Mouse (Mus musculus) limb, embryonic 12.5 days (tissue): ENCODE measurements at regions not wholly inside any gene's neighbourhood (a gene's known extent, or its start where the extent isn't known, plus 50 kb on each side); places are given as distances from the start of the nearest gene placed in this dataset. TPM values are rescaled to one million over a fixed set of nuclear protein-coding genes. Genes with fewer than 3 reads are reported as not detected.

Source experiments
- ATAC-seq: fragments of 200-750 bp; cut with Nextera tagmentation; 2 replicates; pipeline ENCODE4 v1.8.0; 2017; ENCODE audit warnings: low read depth, moderate TSS enrichment; ENCODE audit not compliant: insufficient number of reproducible peaks, insufficient read depth, low FRiP score, low TSS enrichment
- H3K27ac ChIP-seq: fragments of 300-500 bp; sonication (generic); 2 replicates; pipeline ENCODE4 v1.5.1; 2016; ENCODE audit warnings: mild to moderate bottlenecking, moderate library complexity
- H3K27me3 ChIP-seq: fragments of 300-500 bp; sonication (generic); 2 replicates; pipeline ENCODE4 v1.6.1; 2016; ENCODE audit warnings: mild to moderate bottlenecking, moderate library complexity
- H3K36me3 ChIP-seq: fragments of 300-500 bp; sonication (generic); 2 replicates; pipeline ENCODE4 v1.6.1; 2016; ENCODE audit warnings: mild to moderate bottlenecking, moderate library complexity
- H3K4me1 ChIP-seq: fragments of 300-500 bp; sonication (generic); replicated peaks from 2 replicates; pipeline ENCODE4 v1.6.1; 2016
- H3K4me2 ChIP-seq: fragments of 300-500 bp; sonication (generic); 2 replicates; pipeline ENCODE4 v1.6.1; 2016; ENCODE audit warnings: mild to moderate bottlenecking, moderate library complexity
- H3K4me3 ChIP-seq: fragments of 300-500 bp; sonication (generic); replicated peaks from 2 replicates; pipeline ENCODE4 v1.5.1; 2016; ENCODE audit warnings: mild to moderate bottlenecking
- H3K9ac ChIP-seq: fragments of 300-500 bp; sonication (generic); replicated peaks from 2 replicates; pipeline ENCODE4 v1.6.1; 2016; ENCODE audit warnings: mild to moderate bottlenecking, moderate library complexity
- H3K9me3 ChIP-seq: fragments of 300-500 bp; sonication (generic); 2 replicates; pipeline ENCODE4 v1.6.1; 2016; ENCODE audit warnings: mild to moderate bottlenecking, moderate library complexity
- WGBS: fragments of 180-500 bp; shearing (Covaris S2); methylation state at CpG from one replicate; pipeline ENCODE4 v1.1.7; 2016; 5-methylcytosine and 5-hydroxymethylcytosine counted together
- microRNA-seq: library from miRNA; unstranded; fragments of <30 nt; microRNA quantifications from one replicate; pipeline ENCODE4, GENCODE M21; 2017

- Histone ChIP-seq H3K4me1 (peaks cover 23% of the 10 kb centered on the region), H3K27ac (no peak overlapping the region), H3K4me2 (no peak overlapping the region), H3K4me3 (no peak overlapping the region), H3K27me3 (peaks cover 6% of the 10 kb centered on the region), H3K36me3 (no peaks in the 10 kb centered on the region), H3K9ac (no peak overlapping the region), H3K9me3 (no peaks in the 10 kb centered on the region)
- 93% methylated on average over 6 of the region's 6 CpGs for WGBS
- ATAC-seq = no peak
Measured at GRCm38 (mm10) chr17:45195779-45196178, 237.8 kb downstream of the Cdc5l start.

- Histone ChIP-seq H3K9ac (no peak overlapping the region), H3K36me3 (no peaks in the 10 kb centered on the region), H3K9me3 (no peaks in the 10 kb centered on the region), H3K27ac (no peak overlapping the region), H3K4me1 (peaks cover 23% of the 10 kb centered on the region), H3K27me3 (peaks cover 6% of the 10 kb centered on the region), H3K4me3 (no peak overlapping the region), H3K4me2 (no peak overlapping the region)
- ATAC-seq = no peak
- 9% methylated on average over 13 of the region's 13 CpGs for WGBS
Measured at GRCm38 (mm10) chr17:45194786-45195281, 238.7 kb downstream of the Cdc5l start.

DNA sequence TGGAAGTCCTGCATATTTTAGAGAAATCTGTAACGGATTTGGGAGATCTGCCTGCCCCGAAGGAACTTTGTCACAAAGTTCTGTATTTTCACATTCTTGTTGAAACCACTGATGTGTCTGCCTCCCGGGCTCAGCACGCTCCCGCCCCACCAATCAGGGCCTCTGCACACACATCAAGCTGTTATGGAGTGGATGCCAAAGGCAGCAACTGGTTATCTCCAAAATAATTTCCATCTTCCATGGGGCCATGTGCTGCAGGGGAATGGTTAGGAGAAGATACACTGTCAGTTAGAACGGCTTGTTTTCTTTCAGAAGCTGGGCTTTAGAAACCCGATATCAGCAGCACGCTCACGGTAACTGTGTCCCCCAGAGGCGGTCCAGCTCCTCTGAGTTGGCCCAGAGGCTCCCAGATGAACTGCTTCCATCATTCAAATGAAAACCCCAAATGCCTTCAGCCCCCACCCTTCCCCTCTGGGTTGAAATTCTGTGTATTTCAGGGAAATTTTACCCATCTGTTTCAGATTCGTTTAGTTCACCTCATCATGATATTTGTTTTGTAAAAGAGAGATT lies 240.0 kb downstream of the Cdc5l start:
- no peak for ATAC-seq
- no peak overlapping the region; the same call in 1 of the 2 replicates for H3K27ac ChIP-seq
- WGBS = 42% methylated on average over 11 of the region's 11 CpGs
- no peaks in the 10 kb centered on the region for H3K36me3 ChIP-seq
- peaks cover 6% of the 10 kb centered on the region for H3K27me3 ChIP-seq
- H3K4me3 ChIP-seq = no peak overlapping the region
- no peaks in the 10 kb centered on the region for H3K9me3 ChIP-seq
- peaks cover 23% of the 10 kb centered on the region for H3K4me1 ChIP-seq
- H3K4me2 ChIP-seq = no peak overlapping the region
- no peak overlapping the region for H3K9ac ChIP-seq

GRCm38 (mm10) chr17:45187402-45187801 lies 246.1 kb downstream of the Cdc5l start:
- H3K4me3 ChIP-seq = no peak overlapping the region
- ATAC-seq = no peak
- WGBS = 86% methylated on average over 7 of the region's 7 CpGs
- H3K4me1 ChIP-seq = no peaks in the 10 kb centered on the region
- no peak overlapping the region for H3K4me2 ChIP-seq
- no peaks in the 10 kb centered on the region for H3K36me3 ChIP-seq
- H3K9ac ChIP-seq = no peak overlapping the region
- peaks cover 7% of the 10 kb centered on the region; the same call in 1 of the 2 replicates for H3K9me3 ChIP-seq
- H3K27ac ChIP-seq = no peak overlapping the region
- no peaks in the 10 kb centered on the region for H3K27me3 ChIP-seq

GRCm38 (mm10) chr17:45176340-45176739 lies 257.2 kb downstream of the Cdc5l start:
- Histone ChIP-seq H3K4me3 (no peak overlapping the region), H3K9me3 (peaks cover 17% of the 10 kb centered on the region; the same call in 1 of the 2 replicates), H3K9ac (no peak overlapping the region), H3K4me2 (no peak overlapping the region), H3K27me3 (peaks cover 13% of the 10 kb centered on the region; the same call in 1 of the 2 replicates), H3K4me1 (peaks cover 15% of the 10 kb centered on the region), H3K27ac (0 out of 2 replicates have a peak overlapping the region, but pooled peaks have one; percentile 56), H3K36me3 (no peaks in the 10 kb centered on the region)
- no peak for ATAC-seq
- 39% methylated on average over 4 of the region's 4 CpGs for WGBS

- H3K36me3 ChIP-seq = no peaks in the 10 kb centered on the region
- H3K9ac ChIP-seq = no peak overlapping the region
- no peak overlapping the region for H3K27ac ChIP-seq
- WGBS = 46% methylated on average over 10 of the region's 10 CpGs
- no peak overlapping the region for H3K4me2 ChIP-seq
- ATAC-seq = no peak
- H3K27me3 ChIP-seq = 0 out of 2 replicates have a peak, but pooled peaks cover 16% of the 10 kb centered on the region
- H3K9me3 ChIP-seq = no peaks in the 10 kb centered on the region
- peaks cover 21% of the 10 kb centered on the region for H3K4me1 ChIP-seq
- no peak overlapping the region for H3K4me3 ChIP-seq
Measured at GRCm38 (mm10) chr17:45169257-45169994, 264.1 kb downstream of the Cdc5l start.

Small RNA genes in the stretch of these regions (microRNA-seq; reads per million reads assigned to microRNA genes)
- not detected for gene Gm24979
